Mouse (Mus musculus): ENCODE results near the gene Irf2.

Irf2 gene

DNA sequence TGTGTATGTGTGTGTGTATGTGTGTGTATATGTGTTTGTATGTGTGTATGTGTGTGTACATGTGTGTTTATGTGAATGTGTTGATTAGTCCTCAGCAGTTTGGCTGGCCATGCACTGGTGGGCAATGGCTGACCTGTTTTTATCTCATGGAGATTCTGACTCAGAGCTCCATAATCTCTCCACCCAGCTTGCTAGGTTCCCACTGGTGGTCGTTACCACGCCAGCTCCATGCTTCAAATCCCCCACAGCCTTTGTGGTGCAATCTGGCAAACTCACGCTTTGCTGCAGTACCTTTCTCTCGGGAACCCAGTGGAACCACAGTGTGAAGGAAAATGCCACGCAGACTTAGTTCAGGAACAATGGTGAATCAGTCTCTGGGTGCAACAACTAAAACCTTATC is 54.8 kb downstream of the Irf2 start:
- CTCF ChIA-PET, result interaction anchor here (1.0 kb wide), 1 partner anchor 10 kb away, joined by 8 read pairs; no protein-coding TSS in a partner anchor

DNA sequence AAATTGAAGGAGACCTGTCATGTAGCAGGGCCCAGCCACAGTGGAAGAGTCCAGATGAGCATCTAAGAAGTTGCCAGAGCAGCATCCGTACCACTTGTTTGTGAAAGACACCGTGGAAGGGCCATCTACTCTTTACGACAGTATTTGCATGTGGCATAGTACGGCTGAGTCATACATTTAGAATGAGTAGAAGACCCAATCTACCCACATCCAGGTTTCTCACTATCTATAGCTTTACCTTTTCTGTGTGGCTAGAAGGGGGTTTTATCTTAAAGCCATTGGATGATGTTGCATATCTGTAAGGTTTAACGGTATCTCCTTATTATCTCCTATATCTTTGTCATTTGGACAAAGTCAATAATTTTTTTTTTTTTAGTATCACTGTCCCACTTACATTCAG is 59.7 kb downstream of the Irf2 start:
- CTCF ChIA-PET, result no interaction called here

DNA sequence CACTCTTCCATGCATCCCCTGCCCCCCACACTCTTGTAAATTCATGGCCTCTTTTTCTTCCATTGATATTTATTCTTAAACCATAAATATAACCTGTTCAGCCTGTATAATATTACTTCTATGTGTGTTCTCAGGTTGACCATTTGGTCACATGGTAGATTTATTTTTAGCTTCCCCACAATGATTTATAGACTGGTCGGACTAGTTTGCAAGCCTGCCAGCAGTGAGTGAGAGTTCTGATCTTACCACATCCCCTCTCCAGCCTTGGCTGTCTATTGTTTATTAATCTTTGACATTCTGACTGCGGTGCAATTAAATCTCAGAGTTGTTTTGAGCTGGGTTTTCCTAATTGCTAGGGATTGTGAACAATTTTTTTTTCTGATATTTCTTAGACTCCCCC is 60.2 kb downstream of the Irf2 start:
- CTCF ChIA-PET, result interaction anchor here (0.6 kb wide), 1 partner anchor 104 kb away, joined by 6 read pairs; no protein-coding TSS in a partner anchor

DNA sequence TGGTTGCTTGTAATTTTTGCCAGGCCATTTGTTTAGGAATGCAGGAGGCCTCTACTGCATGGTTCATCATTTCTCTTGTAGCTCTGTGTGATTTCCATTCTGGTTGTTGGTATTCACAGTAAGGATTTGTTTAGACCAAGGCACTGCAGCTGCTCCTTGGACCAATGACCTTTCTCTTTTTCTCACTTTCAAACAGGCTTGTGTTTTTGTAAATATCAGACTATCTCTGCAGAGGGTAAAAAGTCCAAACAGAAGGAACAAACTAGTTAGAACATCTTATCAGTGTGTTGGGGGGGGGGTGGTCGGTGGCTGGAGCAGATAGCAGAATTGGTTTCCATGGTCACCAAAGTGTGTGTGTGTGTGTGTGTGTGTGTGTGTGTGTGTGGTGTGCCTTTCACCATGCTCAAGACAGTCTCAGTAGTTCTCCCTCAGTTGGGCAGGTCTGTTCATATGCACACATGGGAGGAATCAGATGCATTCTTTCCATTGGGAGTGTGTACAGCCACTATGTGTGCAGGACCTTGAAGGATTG is 61.7 kb downstream of the Irf2 start:
- CTCF ChIA-PET, result no interaction called here

DNA sequence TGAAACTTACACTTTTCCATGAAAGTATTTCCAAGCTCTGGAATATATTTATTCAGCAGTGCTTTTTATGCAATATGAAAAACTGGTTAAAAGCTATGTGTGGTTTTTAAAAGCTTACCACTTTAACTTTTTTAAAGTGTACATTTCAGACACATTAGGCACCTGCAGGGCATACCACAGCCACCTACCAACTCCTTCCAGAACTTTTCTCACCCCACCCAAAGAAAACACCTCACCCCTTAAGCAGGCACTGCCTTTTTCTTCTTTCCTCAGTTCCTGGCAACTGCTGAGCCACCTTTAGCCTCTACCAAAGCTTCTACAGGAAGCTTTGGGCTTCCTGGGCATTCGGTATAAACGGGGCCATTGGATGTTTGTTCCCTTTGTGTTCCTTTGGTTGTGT is 62.5 kb downstream of the Irf2 start:
- CTCF ChIA-PET, result no interaction called here

DNA sequence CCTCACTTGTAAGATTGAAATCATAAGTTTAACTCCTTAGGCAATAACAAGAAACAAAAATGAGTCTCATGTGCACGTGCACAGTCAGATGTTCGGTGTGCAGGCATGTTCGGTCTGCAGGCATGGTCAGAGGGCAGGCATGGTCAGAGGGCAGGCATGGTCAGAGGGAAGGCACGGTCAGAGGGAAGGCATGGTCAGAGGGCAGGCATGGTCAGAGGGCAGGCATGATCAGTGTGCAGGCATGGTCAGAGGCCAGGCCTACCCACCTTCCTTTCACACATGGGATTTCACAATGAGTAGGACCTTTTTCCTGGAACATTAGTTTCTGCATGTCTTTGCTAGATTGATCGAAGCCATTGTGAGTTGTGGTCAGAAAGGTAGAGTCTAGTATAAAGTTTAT is 65.2 kb downstream of the Irf2 start:
- CTCF ChIA-PET, result interaction anchor here (0.7 kb wide), 1 partner anchor 41 kb away, joined by 3 read pairs; no protein-coding TSS in a partner anchor

DNA sequence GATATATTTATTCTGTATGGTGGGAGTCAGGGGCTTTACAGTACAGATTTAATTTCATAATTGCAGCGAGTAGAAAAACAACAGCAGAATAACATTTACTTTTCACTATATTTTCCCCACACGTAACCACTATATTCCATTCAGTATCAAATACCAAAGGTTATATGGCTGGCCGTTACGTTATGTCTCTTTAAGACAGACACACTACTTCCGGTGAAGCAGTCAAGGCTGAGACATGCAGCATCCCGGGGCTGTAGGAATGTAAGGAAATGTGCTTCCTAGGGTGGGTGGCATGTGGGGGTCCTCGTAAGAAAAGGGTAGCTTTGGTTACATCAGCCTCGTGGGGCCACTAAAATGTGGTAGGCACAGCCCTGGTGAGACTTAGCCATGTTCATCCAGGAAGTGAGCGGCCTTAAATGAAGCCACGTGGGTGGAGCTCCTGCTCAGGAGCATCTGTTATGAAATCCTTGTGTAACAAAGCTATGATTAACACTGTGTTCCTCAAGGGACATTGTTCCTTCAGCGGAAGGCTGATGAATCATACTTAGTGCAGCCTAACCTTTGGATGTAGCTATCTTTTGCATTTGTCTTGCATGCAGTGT is 71.6 kb downstream of the Irf2 start:
- CTCF ChIA-PET, result no interaction called here

DNA sequence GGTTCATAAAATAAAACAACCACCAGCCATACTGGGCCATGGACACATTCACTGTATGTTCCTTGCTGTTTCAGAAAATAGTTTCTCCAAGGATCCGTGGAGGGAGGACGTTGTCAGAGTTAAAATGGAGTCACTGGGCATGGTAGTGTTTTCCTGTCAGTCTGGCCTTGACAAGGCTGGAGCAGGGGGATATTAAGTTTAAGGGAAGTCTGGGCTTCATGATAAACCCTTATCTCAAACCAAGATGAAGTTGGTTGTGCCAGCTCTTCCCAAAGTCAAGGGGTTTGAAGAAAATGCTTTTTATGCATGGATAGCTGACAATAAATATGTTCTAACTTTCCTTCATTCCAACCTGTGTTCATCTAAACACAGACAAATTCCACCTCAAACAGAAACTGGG is 72.4 kb downstream of the Irf2 start:
- CTCF ChIA-PET, result no interaction called here

DNA sequence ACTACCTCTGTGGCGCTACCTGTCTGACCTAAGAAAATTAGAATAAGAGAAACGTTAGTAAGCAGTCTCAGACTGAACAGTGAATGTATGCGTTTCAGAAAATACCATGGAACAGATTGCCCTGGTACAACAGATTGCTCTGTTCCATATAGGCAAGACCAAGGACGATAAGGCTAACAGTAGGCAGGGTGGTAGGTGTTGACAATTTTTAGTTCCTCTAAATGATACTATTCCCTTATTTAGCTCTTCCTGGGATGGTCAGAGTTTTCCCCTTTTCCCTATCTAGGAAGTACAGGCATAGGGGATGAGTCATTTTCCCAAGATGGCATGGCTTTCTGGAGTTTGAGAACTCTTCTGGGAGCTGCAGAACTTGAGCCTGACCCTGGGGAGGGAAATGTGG is 73.4 kb downstream of the Irf2 start:
- CTCF ChIA-PET, result interaction anchor here (0.6 kb wide), 1 partner anchor 190 kb away, joined by 3 read pairs; no protein-coding TSS in a partner anchor

DNA sequence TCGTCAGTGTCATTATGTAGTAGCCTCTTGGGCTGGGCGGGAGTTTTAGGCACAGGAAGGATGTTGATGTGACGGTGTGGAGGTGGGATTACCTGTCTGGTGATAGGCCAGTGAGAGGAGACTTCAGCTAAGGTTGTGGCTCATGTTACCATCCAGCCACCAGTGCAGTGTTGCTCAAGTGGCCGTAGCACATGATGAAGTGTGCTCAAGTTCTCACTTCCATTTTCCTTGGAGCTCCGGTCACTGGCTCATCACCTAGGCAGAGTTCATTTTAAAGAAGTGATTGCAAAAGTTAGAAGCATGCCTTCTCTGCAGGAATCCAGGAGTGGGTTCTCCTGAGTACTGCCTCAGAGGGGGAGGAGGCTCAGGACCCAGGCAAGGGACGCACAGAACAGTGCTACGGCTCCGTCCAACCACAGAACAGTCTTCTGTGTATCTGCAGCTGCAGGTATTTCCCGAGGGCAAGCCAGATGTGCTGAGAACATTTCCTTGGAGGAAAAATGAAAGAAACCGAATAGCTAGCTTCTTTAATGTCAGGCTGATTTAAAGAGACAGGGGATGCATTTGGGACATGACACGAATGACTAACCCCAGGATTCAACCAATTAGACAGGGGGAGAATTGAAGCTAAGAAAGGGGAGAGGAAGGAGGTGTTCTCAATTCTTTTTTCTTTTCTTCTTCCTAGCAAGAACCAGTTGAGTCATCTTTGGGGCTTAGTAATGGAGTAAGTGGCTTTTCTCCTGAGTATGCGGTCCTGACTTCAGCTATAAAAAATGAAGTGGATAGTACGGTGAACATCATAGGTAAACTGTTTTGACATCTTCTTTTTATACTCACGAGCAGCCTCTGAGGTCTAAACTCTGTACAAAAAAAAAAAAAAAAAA is 78.8 kb downstream of the Irf2 start:
- CTCF ChIA-PET, result no interaction called here

DNA sequence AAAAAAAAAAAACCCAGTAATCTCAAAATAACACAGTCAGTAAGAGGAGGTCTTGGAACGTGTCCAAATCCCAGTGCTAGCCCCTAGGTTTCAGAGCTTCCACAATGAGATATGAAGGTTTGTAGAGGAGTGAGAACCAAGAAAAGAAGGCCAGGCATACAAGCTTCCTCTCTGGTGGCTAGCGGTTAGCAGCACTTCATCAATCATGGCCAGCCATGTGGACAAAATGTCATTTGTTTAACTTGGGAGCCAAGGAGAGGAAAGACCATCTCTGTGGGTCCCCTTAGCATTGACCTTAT is 79.4 kb downstream of the Irf2 start:
- CTCF ChIA-PET, result no interaction called here

DNA sequence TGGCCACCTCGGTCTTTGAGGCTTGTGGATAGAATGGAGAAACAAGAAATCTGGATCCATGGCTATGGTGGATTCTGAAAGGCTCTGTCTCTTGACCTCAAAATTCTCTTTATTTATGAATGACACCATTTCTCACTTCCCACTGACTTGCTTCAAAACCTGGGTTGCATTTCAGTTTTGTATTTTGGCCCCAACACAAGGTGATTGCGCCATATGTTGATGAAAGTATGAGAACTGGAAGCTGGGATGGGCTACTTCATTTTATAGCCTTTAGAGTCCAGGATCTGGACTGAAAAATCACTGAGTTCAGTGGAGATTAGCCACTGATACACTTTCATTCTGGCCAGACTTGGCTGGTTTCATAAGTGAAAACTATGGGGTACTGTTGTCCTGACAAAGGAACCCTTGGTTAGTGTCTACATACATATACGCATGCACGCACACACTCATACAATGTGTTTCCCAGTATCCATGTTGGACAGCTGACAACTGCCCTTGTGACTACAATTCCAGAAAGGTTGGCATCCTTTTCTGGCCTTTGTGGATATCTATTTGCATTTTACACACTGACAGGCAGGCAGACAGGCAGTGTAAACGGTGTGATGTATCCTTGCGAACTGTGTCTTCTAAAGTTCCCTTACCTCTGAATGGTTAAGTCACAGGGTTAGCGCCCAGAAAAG is 89.3 kb downstream of the Irf2 start:
- CTCF ChIA-PET, result interaction anchor here (1.0 kb wide), 1 partner anchor 229 kb away, joined by 3 read pairs; no protein-coding TSS in a partner anchor

DNA sequence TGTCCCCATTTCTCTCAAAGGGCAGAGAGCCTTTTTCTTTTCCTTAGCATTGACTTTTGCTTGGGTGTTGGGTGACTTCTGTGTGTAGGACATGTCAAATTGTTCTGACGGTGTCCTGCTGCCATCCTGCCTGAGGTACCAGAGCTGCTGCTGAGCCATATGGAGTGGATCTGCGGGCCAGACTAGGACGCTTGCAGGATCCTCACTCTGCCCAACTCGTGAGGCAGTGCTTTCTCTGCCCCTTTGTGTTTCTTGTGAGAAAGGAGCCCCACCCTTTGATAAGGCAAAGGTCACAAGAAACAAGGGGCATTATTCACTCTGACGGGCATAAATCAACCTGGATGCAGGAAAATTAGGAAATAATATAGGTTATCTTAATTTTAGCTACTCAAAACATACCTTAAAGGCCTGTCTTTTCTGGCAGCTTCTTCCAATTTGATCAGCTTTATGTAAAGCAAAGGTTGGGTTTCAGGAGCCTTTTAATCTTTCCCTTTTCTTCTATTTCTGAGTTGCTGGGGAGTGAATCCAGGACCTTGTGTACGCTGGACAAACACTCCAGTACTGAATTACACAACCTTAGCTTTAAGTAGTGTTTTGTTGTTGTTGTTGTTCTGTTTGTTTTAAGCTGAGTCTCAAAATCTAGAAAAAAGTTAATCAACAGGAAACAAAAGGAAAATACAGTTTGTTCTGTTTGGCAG is 90.0 kb downstream of the Irf2 start:
- CTCF ChIA-PET, result interaction anchor here (0.6 to 1.0 kb wide), 2 partner anchors 66 to 229 kb away, joined by 3 to 4 read pairs; no protein-coding TSS in a partner anchor

DNA sequence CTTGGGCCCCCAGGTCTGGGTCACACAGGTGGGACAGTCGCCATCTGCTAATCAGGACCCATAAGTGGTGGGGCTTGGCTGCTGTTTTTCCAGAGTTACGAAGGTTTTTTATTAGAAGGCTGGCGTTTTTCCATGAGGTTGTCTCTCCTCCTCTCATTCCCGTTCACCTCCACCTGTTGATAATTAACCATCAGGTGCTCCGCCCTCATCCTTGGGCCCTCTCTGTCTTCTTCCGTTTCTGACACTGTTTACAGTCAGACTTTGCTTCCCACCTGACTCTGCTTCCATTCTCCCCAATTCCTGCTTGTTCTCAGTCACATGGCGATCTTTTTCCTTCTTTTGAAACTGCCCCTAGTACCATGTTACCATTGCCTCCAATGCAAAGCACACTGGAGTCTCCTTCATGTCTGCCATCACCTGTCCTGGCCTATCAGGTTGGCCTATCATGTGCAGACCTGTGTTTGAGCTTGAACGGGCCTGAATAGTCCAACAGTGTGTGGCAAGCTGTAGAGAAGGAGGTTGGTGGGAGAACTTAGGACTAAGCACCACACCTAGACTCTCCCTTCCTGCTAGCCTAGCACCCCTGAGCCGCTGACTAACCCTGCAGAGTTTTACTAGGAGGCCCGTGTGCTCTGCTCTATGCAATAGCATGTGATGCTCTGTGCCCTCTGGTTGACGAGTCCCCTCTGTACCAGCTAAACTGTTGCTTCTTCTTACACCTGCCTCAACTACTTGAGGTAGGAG is 90.8 kb downstream of the Irf2 start:
- CTCF ChIA-PET, result interaction anchor here (0.6 kb wide), 1 partner anchor 66 kb away, joined by 4 read pairs; no protein-coding TSS in a partner anchor

DNA sequence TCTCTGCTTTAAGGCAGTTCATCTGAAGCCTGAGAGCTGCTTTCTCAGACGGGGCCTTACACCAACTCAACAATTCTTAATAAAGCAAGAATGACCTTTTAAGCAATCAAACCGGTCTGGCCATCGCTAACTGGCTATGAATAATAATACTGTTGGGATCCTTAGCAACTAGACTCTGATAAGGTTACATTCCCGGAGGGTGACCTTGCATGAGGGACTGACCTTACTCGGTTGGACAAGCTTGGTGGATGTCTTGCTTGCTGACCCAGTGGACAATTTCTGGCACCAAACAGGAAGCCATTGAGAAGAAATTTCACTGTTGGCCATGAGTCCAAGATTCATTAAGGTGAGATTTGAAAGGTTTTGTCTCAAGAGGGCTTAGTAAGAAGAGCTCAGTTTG is 92.4 kb downstream of the Irf2 start:
- CTCF ChIA-PET, result no interaction called here

DNA sequence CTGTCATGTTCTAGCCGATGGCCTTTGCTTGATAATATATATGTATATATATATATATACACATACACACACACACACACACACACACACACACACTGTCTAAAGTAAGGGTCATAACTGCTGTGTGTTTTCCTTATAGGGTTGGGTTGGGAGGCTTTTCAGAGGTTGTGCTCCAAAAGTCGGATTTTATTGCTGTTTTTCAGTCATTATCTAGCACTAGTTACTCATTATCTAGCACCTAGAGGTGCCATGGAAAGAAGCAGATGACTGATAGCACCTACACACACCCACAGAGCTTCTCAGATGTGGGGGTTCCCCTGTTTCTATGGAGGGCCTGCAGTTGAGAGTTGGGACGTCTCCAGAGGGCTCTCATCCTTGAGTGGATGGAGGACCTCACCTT is 92.9 kb downstream of the Irf2 start:
- CTCF ChIA-PET, result no interaction called here

DNA sequence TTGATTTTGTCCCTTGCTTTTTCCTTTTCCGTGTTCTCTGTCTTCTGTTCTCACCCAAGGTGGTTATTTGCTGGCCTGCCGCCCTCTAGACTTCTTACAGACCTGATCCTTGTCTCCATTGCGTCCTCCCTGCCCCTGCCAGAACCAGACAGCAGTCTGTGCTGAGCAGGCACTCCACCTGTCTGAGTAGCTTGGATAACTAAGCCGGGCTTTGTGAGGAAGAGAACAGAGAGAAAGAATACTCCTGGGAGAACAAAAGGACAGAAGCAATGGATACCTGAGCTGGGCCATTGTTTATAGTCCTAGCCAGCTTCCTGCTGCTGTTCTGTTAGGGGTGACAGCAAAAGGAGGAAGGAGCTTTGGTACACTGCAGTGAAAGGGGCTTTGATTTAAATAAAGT is 94.2 kb downstream of the Irf2 start:
- CTCF ChIA-PET, result interaction anchor here (0.6 kb wide), 1 partner anchor 48 kb away, joined by 4 read pairs; no protein-coding TSS in a partner anchor

DNA sequence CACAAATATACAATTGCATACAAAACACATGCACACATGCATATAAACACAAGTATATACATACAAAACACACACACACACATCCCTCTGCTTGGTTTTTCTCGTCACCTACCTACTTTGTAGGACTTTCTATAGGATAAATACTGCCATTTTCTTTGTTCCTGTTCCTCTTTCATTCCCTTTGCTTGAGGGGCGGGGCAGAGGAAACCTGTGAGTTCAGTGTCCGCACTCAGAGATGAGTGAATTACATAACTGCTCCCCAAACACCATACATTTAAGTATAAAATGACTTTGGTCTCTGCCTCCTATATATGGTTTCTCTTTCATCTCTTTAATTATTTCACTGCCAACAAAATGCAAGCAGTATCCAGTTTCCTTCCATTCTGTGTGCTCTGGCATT is 94.9 kb downstream of the Irf2 start:
- CTCF ChIA-PET, result no interaction called here

DNA sequence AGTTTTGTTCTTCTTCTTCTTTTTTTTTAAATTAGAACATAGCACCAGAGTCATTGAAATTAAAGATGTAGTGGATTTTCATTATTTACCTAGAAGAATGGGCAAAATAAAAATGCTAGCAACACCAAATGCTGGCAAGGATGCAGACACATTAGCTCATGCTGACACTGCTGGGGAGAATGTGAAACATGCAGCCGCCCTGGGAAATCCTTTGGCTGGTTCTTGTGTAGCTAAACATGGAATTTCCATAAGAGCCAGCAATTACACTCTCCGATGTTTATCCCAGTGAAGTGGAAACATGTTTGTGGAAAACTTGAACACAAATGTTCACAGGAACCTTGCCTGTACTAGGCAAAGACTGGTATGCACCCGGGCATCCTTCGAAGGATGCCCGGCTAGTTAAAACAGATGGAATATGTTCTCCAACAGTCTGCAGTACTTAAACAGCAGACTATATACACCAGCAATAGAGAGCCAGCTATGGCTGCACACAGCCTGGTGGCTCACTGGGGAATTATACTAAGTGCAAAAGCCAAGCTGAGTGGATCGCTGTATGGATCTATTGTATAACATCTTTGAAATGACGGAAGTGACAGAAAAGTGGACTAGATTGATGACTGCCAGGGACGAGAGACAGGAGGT is 96.6 kb downstream of the Irf2 start:
- CTCF ChIA-PET, result interaction anchor here (0.7 kb wide), 1 partner anchor 11 kb away, joined by 3 read pairs; no protein-coding TSS in a partner anchor

DNA sequence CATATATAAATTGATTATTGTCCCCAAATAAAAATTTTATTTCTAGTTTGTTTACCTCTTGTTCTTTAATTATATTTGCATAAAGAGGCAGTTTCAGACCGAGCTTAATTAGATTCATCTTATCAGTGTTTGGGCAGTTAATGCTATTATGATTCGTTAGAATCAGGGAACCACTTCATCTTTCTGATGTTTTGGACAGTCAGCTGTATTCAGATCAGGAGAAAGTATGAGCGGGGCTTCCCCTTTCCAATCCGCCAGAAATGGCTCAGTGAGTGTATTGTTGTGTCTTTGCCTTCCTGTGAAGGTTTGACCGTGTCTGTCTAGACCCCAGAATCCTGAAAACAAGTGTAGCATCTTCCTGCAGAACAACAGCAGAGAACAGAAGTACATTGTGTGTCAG is 97.4 kb downstream of the Irf2 start:
- CTCF ChIA-PET, result no interaction called here

DNA sequence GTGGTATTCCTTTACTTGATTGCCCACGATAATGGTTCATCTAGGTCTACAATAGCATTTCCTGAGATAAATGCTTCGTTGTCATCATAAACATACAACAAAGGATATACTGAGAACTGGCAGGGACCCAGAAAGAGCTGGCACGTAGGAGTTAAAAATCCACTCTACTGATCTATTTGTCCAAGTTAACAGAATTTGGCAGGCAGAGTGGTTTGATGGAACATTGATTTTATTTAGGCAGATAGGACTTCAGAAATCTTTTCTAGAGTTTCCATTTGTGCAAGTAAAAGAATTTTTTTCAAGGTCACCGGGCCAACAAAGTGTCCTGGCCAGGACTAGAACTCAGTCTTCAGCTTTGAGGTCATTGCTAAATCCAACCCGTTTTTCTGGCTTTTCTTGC is 98.5 kb downstream of the Irf2 start:
- CTCF ChIA-PET, result no interaction called here

All from spleen, embryonic (tissue).